Mouse (Mus musculus) midbrain, postnatal 0 days (tissue): Measurements from ENCODE around the gene Mrpl48. TPM values are rescaled to one million over a fixed set of nuclear protein-coding genes. Genes with fewer than 3 reads are reported as not detected.

Experiments used
- ATAC-seq: fragments of 200-750 bp; cut with Nextera tagmentation; 2 replicates; pipeline ENCODE4 v1.8.0; 2017; ENCODE audit warnings: moderate number of reproducible peaks, mild to moderate bottlenecking, moderate TSS enrichment, moderate library complexity; ENCODE audit not compliant: low FRiP score
- DNase-seq: peaks from one replicate; pipeline ENCODE4 v3.0.0-alpha.2; 2015; ENCODE audit warnings: low spot score
- H3K27ac ChIP-seq: fragments of 300-500 bp; sonication (generic); 2 replicates; pipeline ENCODE4 v1.5.1; 2014; ENCODE audit warnings: low read depth, mild to moderate bottlenecking, low read length, mixed read lengths
- H3K27me3 ChIP-seq: fragments of 300-500 bp; sonication (generic); 2 replicates; pipeline ENCODE4 v1.6.1; 2014; ENCODE audit warnings: low read length, control low read depth, mixed read lengths; ENCODE audit not compliant: insufficient read depth
- H3K36me3 ChIP-seq: fragments of 300-500 bp; sonication (generic); 2 replicates; pipeline ENCODE4 v1.6.1; 2014; ENCODE audit warnings: low read length, control low read depth, mixed read lengths; ENCODE audit not compliant: insufficient read depth
- H3K4me1 ChIP-seq: fragments of 300-500 bp; sonication (generic); 2 replicates; pipeline ENCODE4 v1.6.1; 2014; ENCODE audit warnings: mild to moderate bottlenecking, control low read depth, antibody characterized with exemption, low read length, mixed read lengths; ENCODE audit not compliant: insufficient read depth
- H3K4me2 ChIP-seq: fragments of 300-500 bp; sonication (generic); 2 replicates; pipeline ENCODE4 v1.6.1; 2014; ENCODE audit warnings: low read depth, mild to moderate bottlenecking, low read length, mixed read lengths; ENCODE audit not compliant: poor library complexity, severe bottlenecking
- H3K4me3 ChIP-seq: fragments of 300-500 bp; sonication (generic); 2 replicates; pipeline ENCODE4 v1.5.1; 2014; ENCODE audit warnings: low read depth, mild to moderate bottlenecking, low read length, moderate library complexity
- H3K9ac ChIP-seq: fragments of 300-500 bp; sonication (generic); replicated peaks from 2 replicates; pipeline ENCODE4 v1.6.1; 2014; ENCODE audit warnings: mild to moderate bottlenecking, low read length, moderate library complexity, mixed read lengths; ENCODE audit not compliant: poor library complexity, severe bottlenecking
- H3K9me3 ChIP-seq: fragments of 300-500 bp; sonication (generic); 2 replicates; pipeline ENCODE4 v1.6.1; 2016; ENCODE audit warnings: low read length, control low read depth
- CTCF ChIP-seq: IDR thresholded peaks from 2 replicates; pipeline ENCODE4 v1.5.1; 2016; ENCODE audit warnings: antibody characterized with exemption, mild to moderate bottlenecking
- WGBS: fragments of 180-500 bp; shearing (Covaris S2); extraction: QIAGEN DNeasy Blood & Tissue Kit; methylation state at CpG from one replicate; pipeline ENCODE4 v1.1.7; 2014; 5-methylcytosine and 5-hydroxymethylcytosine counted together
- polyA plus RNA-seq: library from polyadenylated mRNA; unstranded; fragments of >200 nt; fragmentation: Nextera tagmentation; extraction: Ambion mirVana; gene quantifications from 2 replicates; pipeline ENCODE4 v1.2.1, GENCODE M21; 2015
- total RNA-seq: library from RNA; depleted of rRNA; stranded (reverse); fragments of >200 nt; gene quantifications from 2 replicates; pipeline ENCODE4 v1.2.3, GENCODE M21; 2014

The Mrpl48 gene
- total and polyA plus RNA-seq, 2 experiments from 2014 or later = 47.8 to 89.8 TPM

GRCm38 (mm10) chr7:100506494-100506893 lies 101.6 kb downstream of the Mrpl48 start:
- DNase-seq (no peak), ATAC-seq (no peak)
- H3K4me1 ChIP-seq = no peaks in the 10 kb centered on the region
- no peaks in the 10 kb centered on the region for H3K27me3 ChIP-seq
- no peak overlapping the region for H3K4me2 ChIP-seq
- 77% methylated on average over 4 of the region's 4 CpGs for WGBS
- no peak overlapping the region for H3K9ac ChIP-seq
- no peak overlapping the region for H3K27ac ChIP-seq
- H3K9me3 ChIP-seq = no peaks in the 10 kb centered on the region
- H3K36me3 ChIP-seq = no peaks in the 10 kb centered on the region
- H3K4me3 ChIP-seq = no peak overlapping the region
- no peak for TF ChIP-seq CTCF

GRCm38 (mm10) chr7:100504740-100505487 lies 103.2 kb downstream of the Mrpl48 start:
- Histone ChIP-seq H3K4me3 (no peak overlapping the region), H3K4me1 (no peaks in the 10 kb centered on the region), H3K9me3 (no peaks in the 10 kb centered on the region), H3K9ac (no peak overlapping the region), H3K27me3 (no peaks in the 10 kb centered on the region), H3K36me3 (no peaks in the 10 kb centered on the region), H3K27ac (no peak overlapping the region), H3K4me2 (no peak overlapping the region)
- DNase-seq (no peak), ATAC-seq (no peak)
- no peak for TF ChIP-seq CTCF
- 86% methylated on average over 13 of the region's 13 CpGs for WGBS

- no peak for ATAC-seq
These were observed 105.0 kb downstream of the Mrpl48 start for GRCm38 (mm10) chr7:100503076-100503475.

GRCm38 (mm10) chr7:100502374-100502922 lies 105.7 kb downstream of the Mrpl48 start:
- Histone ChIP-seq H3K27ac (no peak overlapping the region), H3K4me3 (no peak overlapping the region), H3K27me3 (no peaks in the 10 kb centered on the region), H3K4me2 (no peak overlapping the region), H3K9me3 (no peaks in the 10 kb centered on the region), H3K36me3 (0 out of 2 replicates have a peak, but pooled peaks cover 3% of the 10 kb centered on the region), H3K4me1 (no peaks in the 10 kb centered on the region), H3K9ac (no peak overlapping the region)
- no peak for TF ChIP-seq CTCF
- WGBS = 86% methylated on average over 7 of the region's 7 CpGs
- ATAC-seq (no peak), DNase-seq (no peak)

More at GRCm38 (mm10) chr7:100503076-100503475, 105.0 kb downstream of the Mrpl48 start:
- no peak overlapping the region for H3K4me3 ChIP-seq
- DNase-seq = no peak
- no peaks in the 10 kb centered on the region for H3K9me3 ChIP-seq
- no peaks in the 10 kb centered on the region for H3K36me3 ChIP-seq
- H3K27ac ChIP-seq = no peak overlapping the region
- H3K9ac ChIP-seq = no peak overlapping the region
- 94% methylated on average over 5 of the region's 5 CpGs for WGBS
- no peak overlapping the region for H3K4me2 ChIP-seq
- no peaks in the 10 kb centered on the region for H3K4me1 ChIP-seq
- no peaks in the 10 kb centered on the region for H3K27me3 ChIP-seq
- no peak for TF ChIP-seq CTCF

GRCm38 (mm10) chr7:100501844-100502373 lies 106.2 kb downstream of the Mrpl48 start:
- no peak for ATAC-seq
- TF ChIP-seq CTCF = no peak
- no peaks in the 10 kb centered on the region for H3K9me3 ChIP-seq
- 57% methylated on average over 2 of the region's 2 CpGs for WGBS
- no peak overlapping the region for H3K4me3 ChIP-seq
- no peaks in the 10 kb centered on the region for H3K4me1 ChIP-seq
- H3K9ac ChIP-seq = no peak overlapping the region
- no peaks in the 10 kb centered on the region for H3K27me3 ChIP-seq
- 0 out of 2 replicates have a peak, but pooled peaks cover 3% of the 10 kb centered on the region for H3K36me3 ChIP-seq
- DNase-seq = no peak
- no peak overlapping the region for H3K27ac ChIP-seq
- no peak overlapping the region for H3K4me2 ChIP-seq
